Mouse (Mus musculus): ENCODE results near the gene H2-Ab1. TPM values are rescaled to one million over a fixed set of nuclear protein-coding genes. Genes with fewer than 3 reads are reported as not detected.

The H2-Ab1 gene
- total RNA-seq, 2 experiments from 2014 or later, result 2.3 to 2.7 TPM

DNA sequence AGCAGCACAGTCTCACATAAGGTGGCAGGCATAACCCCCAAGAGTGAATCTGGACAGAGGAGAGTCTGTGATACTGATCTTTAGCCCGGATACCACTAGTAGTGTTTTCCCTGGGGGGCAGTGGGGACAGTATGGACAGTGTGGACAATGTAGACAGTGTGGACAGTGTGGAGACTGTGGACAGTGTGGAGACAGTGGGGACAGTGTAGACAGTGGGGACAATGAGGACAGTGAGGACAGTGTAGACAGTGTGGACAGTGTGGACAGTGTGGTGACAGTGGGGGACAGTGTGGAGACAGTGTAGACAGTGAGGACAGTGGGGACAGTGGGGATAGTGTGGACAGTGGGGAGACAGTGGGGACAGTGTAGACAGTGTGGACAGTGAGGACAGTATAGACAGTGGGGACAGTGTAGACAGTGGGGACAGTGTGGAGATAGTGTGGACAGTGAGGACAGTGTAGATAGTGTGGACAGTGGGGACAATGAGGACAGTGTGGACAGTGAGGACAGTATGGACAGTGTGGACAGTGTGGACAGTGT lies 23.1 kb downstream of the H2-Ab1 start:
- DNase-seq (ENCODE audit: low spot score in 2 of 2), result no peak

GRCm38 (mm10) chr17:34281836-34282235 lies 24.3 kb downstream of the H2-Ab1 start:
- no peak for DNase-seq (ENCODE audit: low spot score in 2 of 2)

- no peak for DNase-seq (ENCODE audit: low spot score in 2 of 2)
Observed at GRCm38 (mm10) chr17:34285371-34285770, 27.9 kb downstream of the H2-Ab1 start.

DNA sequence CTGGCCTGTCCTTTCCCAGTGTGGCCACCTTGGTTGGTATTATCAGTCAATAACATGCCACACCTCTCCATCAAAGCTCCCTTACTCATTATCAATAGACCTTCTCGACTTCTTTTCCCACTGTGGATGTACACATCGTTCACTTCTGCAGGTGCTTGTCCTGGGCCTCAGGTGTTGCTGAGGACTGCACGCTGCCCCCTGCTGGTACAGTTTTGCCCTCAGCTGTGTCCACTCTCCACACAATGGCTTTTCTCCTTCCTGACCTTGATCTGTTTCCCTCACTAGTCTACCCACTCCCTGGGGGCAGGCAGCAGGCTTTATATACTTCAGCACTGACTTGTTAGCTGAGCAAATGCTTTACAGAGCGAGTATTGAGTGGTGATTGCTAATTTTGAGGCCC lies 28.4 kb downstream of the H2-Ab1 start:
- DNase-seq (ENCODE audit: low spot score in 2 of 2), result no peak

DNA sequence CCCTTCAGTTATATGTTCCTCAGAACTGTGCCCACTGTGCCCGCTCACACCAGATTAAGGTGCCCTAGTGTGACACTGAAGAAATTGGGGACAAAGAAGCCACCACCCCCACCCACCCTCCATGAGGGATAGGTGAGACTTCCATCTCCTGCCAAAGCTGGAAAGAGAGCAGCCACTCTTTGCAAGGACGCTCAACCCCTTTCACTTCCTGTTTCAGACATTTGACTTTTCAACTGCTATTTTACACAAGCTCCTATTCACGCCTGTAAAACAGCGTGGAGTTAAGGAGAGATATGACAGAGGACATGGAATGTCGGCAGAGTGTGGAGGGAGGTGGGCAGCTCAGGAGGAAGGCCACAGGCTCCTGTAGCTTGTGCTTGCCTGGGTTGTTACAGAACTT lies 29.0 kb downstream of the H2-Ab1 start:
- DNase-seq (ENCODE audit: low spot score in 2 of 2), result no peak

- DNase-seq (ENCODE audit: low spot score in 2 of 2), result no peak
Observed at GRCm38 (mm10) chr17:34286999-34287398, 29.5 kb downstream of the H2-Ab1 start.

GRCm38 (mm10) chr17:34287648-34288047 lies 30.2 kb downstream of the H2-Ab1 start, which contains the start of gene H2-Aa:
Gene H2-Aa (minus strand): TSS chr17:34287823.
- peak; percentile 75 to 84 for DNase-seq (ENCODE audit: low spot score in 2 of 2)

GRCm38 (mm10) chr17:34288131-34288530 lies 30.6 kb downstream of the H2-Ab1 start:
- DNase-seq (ENCODE audit: low spot score in 2 of 2), result no peak

DNA sequence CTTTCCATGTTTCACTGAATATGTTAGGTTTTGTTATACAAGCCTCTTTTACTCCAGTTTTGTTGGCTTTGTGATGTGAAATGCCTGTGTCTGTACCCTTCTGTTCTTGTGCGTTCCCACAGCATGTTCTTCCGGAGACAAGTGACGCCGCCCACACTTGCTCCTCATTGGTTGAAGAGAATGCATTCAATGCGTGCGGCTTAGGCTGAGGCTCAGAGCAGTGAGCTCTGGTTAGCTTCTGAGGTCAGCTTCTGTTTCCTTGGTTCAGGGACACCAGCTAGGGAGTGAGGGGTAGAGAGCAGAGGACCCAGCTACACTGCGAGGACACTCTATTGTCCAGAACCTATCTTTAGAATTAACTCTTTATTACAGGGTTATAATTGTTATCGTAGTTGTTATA lies 34.1 kb downstream of the H2-Ab1 start:
- DNase-seq (ENCODE audit: low spot score in 2 of 2), result peak; percentile 77 to 85

- DNase-seq (ENCODE audit: low spot score in 2 of 2), result no peak
Observed at GRCm38 (mm10) chr17:34292570-34292969, 35.1 kb downstream of the H2-Ab1 start.

GRCm38 (mm10) chr17:34293533-34293932 lies 36.0 kb downstream of the H2-Ab1 start:
- no peak for DNase-seq (ENCODE audit: low spot score in 2 of 2)

- DNase-seq (ENCODE audit: low spot score in 2 of 2), result no peak
Observed at GRCm38 (mm10) chr17:34294249-34294648, 36.8 kb downstream of the H2-Ab1 start.

GRCm38 (mm10) chr17:34295307-34295706 lies 37.8 kb downstream of the H2-Ab1 start:
- no peak for DNase-seq (ENCODE audit: low spot score in 2 of 2)

DNA sequence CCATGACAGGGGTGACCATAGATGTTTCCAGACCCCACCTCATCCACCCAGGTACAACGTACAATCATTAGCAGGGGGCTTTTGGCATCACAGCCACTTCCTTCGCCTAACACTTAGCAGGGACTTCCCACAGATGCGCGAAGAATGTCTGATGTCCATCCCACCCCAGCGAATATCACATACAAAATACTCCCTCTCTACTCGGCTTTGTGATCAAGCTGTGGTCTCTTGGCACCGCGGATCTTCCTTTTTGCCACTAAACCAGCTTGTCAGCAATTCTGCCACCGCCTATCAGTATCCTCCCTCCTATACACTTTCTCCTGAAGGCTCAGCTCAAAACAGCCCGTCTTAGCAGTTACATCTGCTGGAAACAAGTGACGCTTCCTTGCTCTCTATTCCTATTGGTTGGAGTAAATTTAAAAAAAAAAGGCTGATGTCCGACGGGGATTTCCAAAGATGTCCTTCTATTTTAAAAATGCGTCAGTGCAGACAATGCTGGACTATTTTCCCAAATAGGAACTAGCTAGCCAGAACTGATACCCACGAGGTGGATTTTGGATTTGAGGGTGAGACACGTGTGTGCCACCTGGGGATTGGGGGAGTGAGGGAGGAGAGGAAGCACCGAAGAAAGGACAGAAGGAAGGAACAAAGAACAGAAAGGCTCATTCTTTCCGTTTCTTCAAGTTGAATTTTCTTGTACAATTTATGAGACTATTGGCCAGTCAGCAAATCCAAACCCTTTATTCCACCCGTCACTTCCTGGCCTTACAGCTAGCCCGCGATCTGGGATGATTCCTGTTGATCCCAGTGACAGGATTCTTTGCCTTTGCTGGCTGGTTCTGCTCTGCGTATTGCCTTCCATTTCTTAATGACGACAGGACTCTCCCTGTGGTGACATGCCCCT lies 38.7 kb downstream of the H2-Ab1 start:
- peak; percentile 45 to 82 for DNase-seq (ENCODE audit: low spot score in 2 of 2)

DNA sequence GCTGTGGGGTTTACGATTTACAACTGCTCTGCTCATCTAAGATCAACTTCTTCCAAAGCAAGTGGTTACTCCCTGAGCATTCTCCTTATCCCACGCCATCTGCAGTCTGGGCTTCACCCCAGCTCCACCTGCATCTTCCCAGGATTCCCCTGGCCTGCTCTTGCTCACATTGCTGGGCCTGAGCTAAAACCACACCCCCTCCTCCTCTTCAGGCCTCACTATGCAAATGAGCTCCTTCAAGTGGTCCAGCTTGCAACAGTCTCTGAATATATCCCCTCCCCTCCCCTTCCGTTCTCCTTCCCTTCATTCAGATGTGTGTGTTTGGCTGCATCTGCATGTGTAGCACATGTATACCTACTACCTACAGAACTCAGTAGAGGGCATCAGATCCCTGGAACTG lies 41.9 kb downstream of the H2-Ab1 start:
- DNase-seq (ENCODE audit: low spot score in 2 of 2), result no peak

GRCm38 (mm10) chr17:34300071-34300470 lies 42.6 kb downstream of the H2-Ab1 start:
- no peak for DNase-seq (ENCODE audit: low spot score in 2 of 2)

GRCm38 (mm10) chr17:34300691-34301566 lies 43.4 kb downstream of the H2-Ab1 start:
- DNase-seq (ENCODE audit: low spot score in 2 of 2), result no peak

GRCm38 (mm10) chr17:34301670-34302190 lies 44.2 kb downstream of the H2-Ab1 start:
- DNase-seq (ENCODE audit: low spot score in 2 of 2), result no peak

GRCm38 (mm10) chr17:34303789-34304188 lies 46.3 kb downstream of the H2-Ab1 start:
- DNase-seq (ENCODE audit: low spot score in 2 of 2), result no peak

DNA sequence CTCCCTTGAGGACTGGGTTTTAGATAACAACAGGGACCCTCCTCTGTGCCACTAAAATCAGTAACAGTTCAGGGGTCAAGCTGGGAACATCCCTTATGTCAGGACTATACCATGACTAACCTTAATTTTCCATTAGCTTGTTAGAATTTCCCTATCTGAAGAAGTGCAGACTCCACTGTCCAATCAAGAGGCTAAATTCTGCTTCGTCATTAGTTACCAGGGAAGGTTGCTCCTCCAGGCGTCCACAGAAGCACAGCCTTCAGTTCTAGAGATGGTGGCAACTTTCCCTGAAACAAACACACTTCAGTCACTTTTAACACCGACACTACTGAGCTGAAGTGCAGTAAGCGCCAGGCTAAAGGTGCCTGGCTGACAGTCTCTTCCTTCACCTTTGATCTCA lies 47.3 kb downstream of the H2-Ab1 start:
- peak; percentile 53 to 87 for DNase-seq (ENCODE audit: low spot score in 2 of 2)

DNA sequence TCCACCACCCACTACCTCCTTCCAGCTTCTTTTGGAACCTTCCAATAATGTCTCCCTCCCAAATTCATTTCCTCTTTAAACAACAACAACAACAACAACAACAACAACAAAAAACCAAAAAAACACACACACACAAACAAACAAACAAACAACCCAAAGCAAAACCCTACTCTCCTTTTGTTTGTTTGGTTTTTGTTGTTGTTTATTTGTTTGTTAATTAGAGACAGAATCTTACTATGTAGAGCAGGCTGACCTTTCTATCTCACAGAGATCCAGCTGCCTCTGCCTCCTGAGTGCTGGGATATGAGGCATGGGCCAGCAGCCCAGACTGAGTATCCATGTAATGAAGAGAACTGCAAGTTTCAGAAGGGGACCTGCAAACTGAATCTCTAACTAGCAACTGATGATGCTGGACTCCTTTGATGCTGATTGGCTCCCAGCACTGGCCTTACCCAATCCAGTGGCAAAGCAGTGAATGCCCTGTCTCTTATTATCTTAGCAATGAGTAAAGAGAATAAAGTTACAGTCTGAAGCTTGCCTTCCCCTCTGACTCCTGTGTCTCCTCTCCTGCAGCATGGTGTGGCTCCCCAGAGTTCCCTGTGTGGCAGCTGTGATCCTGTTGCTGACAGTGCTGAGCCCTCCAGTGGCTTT lies 48.0 kb downstream of the H2-Ab1 start, which contains the start of gene H2-Eb1:
Gene H2-Eb1 (plus strand): TSS at position 488 of the 651 bp plus-strand sequence.
- DNase-seq (ENCODE audit: low spot score in 2 of 2), result peak; percentile 89 to 95
